Mouse (Mus musculus): ENCODE measurements around the gene Gdpd2. TPM values are rescaled to one million over a fixed set of nuclear protein-coding genes. Genes with fewer than 3 reads are reported as not detected.

The Gdpd2 gene
- polyA plus RNA-seq, 1 experiment, result 153 TPM

DNA sequence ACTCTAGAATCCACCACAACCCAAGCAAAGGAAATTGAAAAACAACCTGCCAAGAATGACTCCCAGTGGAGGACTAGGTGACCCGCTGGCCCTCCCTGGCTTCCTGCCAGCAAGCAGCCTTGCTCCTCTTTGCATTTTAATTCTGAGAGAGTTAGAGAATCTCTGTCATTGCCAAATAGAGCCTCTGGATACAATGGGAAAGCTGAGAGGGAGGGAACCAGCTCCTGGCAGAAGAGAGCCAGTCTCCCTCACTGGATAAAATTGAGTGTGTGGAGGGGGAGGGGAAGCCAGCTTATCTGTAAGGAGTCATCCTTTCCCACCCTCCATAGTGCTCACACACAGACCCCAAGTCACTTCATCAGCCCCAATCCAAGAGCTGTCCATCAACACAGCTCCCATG lies 726 bp upstream of the Gdpd2 start:
- 50% methylated on average over 1 of the region's 1 CpGs for WGBS
- Histone ChIP-seq H3K4me3 (ENCODE audit: extremely low read depth, insufficient read depth, insufficient read length) (no peak overlapping the region), H3K27ac (ENCODE audit: insufficient read depth, low read length) (no peak overlapping the region), H3K27me3 (ENCODE audit: control insufficient read depth, insufficient read depth, low read length) (no peaks in the 10 kb centered on the region), H3K4me1 (ENCODE audit: control insufficient read depth, insufficient read depth, insufficient read length) (no peaks in the 10 kb centered on the region), H3K36me3 (ENCODE audit: control insufficient read depth, insufficient read depth, low read length) (no peaks in the 10 kb centered on the region)
- TF ChIP-seq POLR2A (IDR thresholded peaks at IDR 0.05; ENCODE audit: low read depth, low read length) (no peak), CTCF (IDR thresholded peaks at IDR 0.05; ENCODE audit: extremely low read depth, insufficient read depth, insufficient read length, insufficient replicate concordance) (no peak)
- DNase-seq (ENCODE audit: low read depth in 1 of 2, low spot score in 2 of 2), result no peak

DNA sequence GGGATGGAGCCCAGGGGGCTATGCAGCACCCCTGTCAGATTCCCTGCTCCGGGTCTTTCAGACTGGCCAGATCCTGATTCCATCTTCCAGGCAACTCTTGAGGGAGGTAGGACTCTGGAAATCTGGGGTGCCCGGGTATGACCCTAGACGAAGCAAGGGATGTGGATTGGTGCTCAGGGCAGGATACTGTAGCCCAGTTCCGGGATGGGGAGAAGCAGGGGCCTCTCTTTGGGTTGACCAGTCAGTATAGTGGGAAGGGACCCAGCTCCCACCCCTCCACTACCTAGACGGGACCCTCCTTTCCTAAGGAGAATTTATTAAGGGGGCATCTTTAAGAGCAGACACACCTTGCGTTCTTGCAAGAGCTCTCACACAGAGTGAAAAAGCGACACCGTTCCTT lies 593 bp downstream of the Gdpd2 start:
- TF ChIP-seq POLR2A (IDR thresholded peaks at IDR 0.05; ENCODE audit: low read depth, low read length) (no peak), CTCF (IDR thresholded peaks at IDR 0.05; ENCODE audit: extremely low read depth, insufficient read depth, insufficient read length, insufficient replicate concordance) (no peak)
- H3K4me1 ChIP-seq (ENCODE audit: control insufficient read depth, insufficient read depth, insufficient read length), result no peaks in the 10 kb centered on the region
- no peak overlapping the region for H3K27ac ChIP-seq (ENCODE audit: insufficient read depth, low read length)
- H3K27me3 ChIP-seq (ENCODE audit: control insufficient read depth, insufficient read depth, low read length), result no peaks in the 10 kb centered on the region
- peak overlapping the region; percentile 18; the same call in 1 of the 2 replicates for H3K4me3 ChIP-seq (ENCODE audit: extremely low read depth, insufficient read depth, insufficient read length)
- no peaks in the 10 kb centered on the region for H3K36me3 ChIP-seq (ENCODE audit: control insufficient read depth, insufficient read depth, low read length)
- no peak for DNase-seq (ENCODE audit: low read depth in 1 of 2, low spot score in 2 of 2)
- 58% methylated on average over 8 of the region's 8 CpGs for WGBS

DNA sequence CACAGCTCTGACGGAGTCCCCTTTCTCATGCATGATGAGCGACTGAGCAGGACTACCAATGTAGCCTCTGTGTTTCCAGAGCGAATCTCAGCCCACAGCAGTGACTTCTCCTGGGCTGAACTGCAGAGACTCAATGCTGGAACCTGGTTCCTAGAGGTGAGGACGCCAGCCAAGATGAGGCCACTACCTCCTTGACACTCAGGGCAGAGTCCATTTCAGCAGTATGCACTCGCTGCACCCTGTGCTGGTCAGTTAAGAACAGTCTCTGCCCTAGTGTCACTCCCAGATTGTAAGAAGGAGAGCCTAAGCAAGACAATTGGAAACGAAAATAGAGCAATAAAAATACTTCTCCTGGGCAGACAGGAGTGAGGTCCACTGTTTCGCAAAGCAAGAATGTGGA lies 4.7 kb downstream of the Gdpd2 start:
- 71% methylated on average over 7 of the region's 7 CpGs for WGBS
- H3K4me1 ChIP-seq (ENCODE audit: control insufficient read depth, insufficient read depth, insufficient read length), result no peaks in the 10 kb centered on the region
- no peaks in the 10 kb centered on the region for H3K27me3 ChIP-seq (ENCODE audit: control insufficient read depth, insufficient read depth, low read length)
- DNase-seq (ENCODE audit: low read depth in 1 of 2, low spot score in 2 of 2), result no peak
- no peak overlapping the region for H3K27ac ChIP-seq (ENCODE audit: insufficient read depth, low read length)
- TF ChIP-seq CTCF (IDR thresholded peaks at IDR 0.05; ENCODE audit: extremely low read depth, insufficient read depth, insufficient read length, insufficient replicate concordance) (no peak), POLR2A (IDR thresholded peaks at IDR 0.05; ENCODE audit: low read depth, low read length) (no peak)
- no peak overlapping the region for H3K4me3 ChIP-seq (ENCODE audit: extremely low read depth, insufficient read depth, insufficient read length)
- H3K36me3 ChIP-seq (ENCODE audit: control insufficient read depth, insufficient read depth, low read length), result no peaks in the 10 kb centered on the region

DNA sequence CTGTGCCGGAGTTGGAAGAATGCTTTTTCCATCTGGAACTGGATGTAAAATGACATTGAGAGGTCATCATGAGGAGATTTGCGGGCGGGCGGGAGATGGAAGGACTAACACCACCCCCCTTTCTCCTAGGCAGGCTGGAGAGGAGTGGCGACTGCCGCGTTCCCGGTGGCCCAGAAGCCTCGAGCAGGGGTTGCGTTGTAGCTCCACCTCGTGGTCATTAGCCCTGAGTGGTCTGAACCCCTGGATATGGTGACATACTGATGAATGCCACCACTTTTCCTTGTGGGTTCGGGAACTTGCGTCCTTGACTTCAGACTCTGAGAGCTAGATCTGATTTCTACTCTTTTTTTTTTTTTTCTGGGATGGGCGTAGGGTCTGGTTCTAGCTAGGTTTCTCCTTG lies 9.2 kb downstream of the Gdpd2 start:
- Histone ChIP-seq H3K36me3 (ENCODE audit: control insufficient read depth, insufficient read depth, low read length) (no peaks in the 10 kb centered on the region), H3K27ac (ENCODE audit: insufficient read depth, low read length) (no peak overlapping the region), H3K4me3 (ENCODE audit: extremely low read depth, insufficient read depth, insufficient read length) (no peak overlapping the region), H3K27me3 (ENCODE audit: control insufficient read depth, insufficient read depth, low read length) (no peaks in the 10 kb centered on the region), H3K4me1 (ENCODE audit: control insufficient read depth, insufficient read depth, insufficient read length) (no peaks in the 10 kb centered on the region)
- TF ChIP-seq CTCF (IDR thresholded peaks at IDR 0.05; ENCODE audit: extremely low read depth, insufficient read depth, insufficient read length, insufficient replicate concordance) (no peak), POLR2A (IDR thresholded peaks at IDR 0.05; ENCODE audit: low read depth, low read length) (no peak)
- peak in 1 of 2 experiments; percentile 7 for DNase-seq (ENCODE audit: low read depth in 1 of 2, low spot score in 2 of 2)
- 26% methylated on average over 14 of the region's 14 CpGs for WGBS

DNA sequence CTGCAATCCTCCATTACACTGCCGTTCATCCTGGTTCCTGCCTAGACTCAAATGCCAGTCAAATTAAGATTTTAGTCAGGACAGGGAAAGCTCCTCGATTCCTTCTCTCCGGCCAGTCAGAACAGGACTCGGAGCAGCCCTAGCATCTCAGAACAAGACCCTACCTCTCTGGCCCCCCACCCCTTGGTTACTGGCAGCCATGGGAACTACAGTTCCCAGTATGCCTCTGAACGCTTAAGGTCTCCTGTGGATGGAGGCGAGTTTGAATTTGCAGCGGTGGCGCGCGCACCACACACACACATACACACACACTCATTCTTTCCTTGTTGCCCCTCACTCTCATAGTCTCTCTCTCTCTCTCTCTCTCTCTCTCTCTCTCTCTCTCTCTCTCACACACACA lies 9.8 kb downstream of the Gdpd2 start:
- WGBS, result 32% methylated on average over 10 of the region's 10 CpGs

DNA sequence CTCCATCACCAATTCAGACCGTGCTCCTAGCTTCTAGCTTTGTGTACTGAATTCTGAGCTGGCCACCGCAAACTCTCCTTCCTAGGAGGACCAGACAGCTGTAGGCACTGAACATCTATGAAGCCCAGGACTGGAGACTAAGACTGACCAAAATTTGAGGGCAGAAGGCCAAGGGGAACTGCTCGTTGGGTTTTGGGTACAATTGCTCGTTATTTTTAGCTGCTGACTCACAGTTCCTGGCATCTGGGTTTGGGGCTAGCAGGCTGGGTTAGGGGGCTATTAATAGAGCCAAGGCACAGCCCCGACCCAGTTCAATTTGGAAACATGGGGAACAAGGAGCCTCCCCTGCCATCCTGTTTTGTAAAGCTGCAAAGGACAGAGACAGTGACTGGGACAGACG lies 11.1 kb downstream of the Gdpd2 start:
- no peak for DNase-seq (ENCODE audit: low read depth in 1 of 2, low spot score in 2 of 2)
- no peaks in the 10 kb centered on the region for H3K27me3 ChIP-seq (ENCODE audit: control insufficient read depth, insufficient read depth, low read length)
- no peaks in the 10 kb centered on the region for H3K4me1 ChIP-seq (ENCODE audit: control insufficient read depth, insufficient read depth, insufficient read length)
- H3K36me3 ChIP-seq (ENCODE audit: control insufficient read depth, insufficient read depth, low read length), result no peaks in the 10 kb centered on the region
- TF ChIP-seq CTCF (IDR thresholded peaks at IDR 0.05; ENCODE audit: extremely low read depth, insufficient read depth, insufficient read length, insufficient replicate concordance) (no peak), POLR2A (IDR thresholded peaks at IDR 0.05; ENCODE audit: low read depth, low read length) (no peak)
- 31% methylated on average over 6 of the region's 6 CpGs for WGBS
- no peak overlapping the region for H3K4me3 ChIP-seq (ENCODE audit: extremely low read depth, insufficient read depth, insufficient read length)
- no peak overlapping the region for H3K27ac ChIP-seq (ENCODE audit: insufficient read depth, low read length)

More for the DNA sequence above, 9.8 kb downstream of the Gdpd2 start:
- TF ChIP-seq CTCF (IDR thresholded peaks at IDR 0.05; ENCODE audit: extremely low read depth, insufficient read depth, insufficient read length, insufficient replicate concordance) (no peak), POLR2A (IDR thresholded peaks at IDR 0.05; ENCODE audit: low read depth, low read length) (no peak)
- Histone ChIP-seq H3K27me3 (ENCODE audit: control insufficient read depth, insufficient read depth, low read length) (no peaks in the 10 kb centered on the region), H3K4me1 (ENCODE audit: control insufficient read depth, insufficient read depth, insufficient read length) (no peaks in the 10 kb centered on the region), H3K27ac (ENCODE audit: insufficient read depth, low read length) (no peak overlapping the region), H3K4me3 (ENCODE audit: extremely low read depth, insufficient read depth, insufficient read length) (no peak overlapping the region), H3K36me3 (ENCODE audit: control insufficient read depth, insufficient read depth, low read length) (no peaks in the 10 kb centered on the region)
- no peak for DNase-seq (ENCODE audit: low read depth in 1 of 2, low spot score in 2 of 2)

DNA sequence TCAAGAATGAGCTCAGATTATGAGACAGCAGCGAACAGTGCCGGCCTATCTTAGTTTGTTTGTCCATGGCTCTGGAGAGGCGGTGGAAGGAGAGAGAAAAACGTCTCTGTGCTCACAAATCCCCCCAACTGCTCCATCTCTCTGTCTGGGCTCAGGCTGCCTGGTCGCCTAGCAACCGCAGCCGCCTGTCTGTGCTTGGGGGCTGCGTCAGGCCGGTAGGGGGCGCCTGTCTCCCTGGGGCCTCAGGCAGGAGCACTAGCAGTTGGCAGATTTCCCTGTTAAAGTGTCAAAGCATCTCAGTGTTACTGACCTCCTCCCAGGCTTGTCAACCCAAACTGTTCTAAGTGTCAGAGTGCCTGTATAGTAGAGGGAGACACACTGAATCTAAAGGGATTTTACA lies 12.3 kb downstream of the Gdpd2 start:
- 38% methylated on average over 10 of the region's 10 CpGs for WGBS
- peak in 1 of 2 experiments; percentile 20 for DNase-seq (ENCODE audit: low read depth in 1 of 2, low spot score in 2 of 2)
- TF ChIP-seq POLR2A (IDR thresholded peaks at IDR 0.05; ENCODE audit: low read depth, low read length) (no peak), CTCF (IDR thresholded peaks at IDR 0.05; ENCODE audit: extremely low read depth, insufficient read depth, insufficient read length, insufficient replicate concordance) (peak; percentile 27; the same call in 1 of the 2 replicates)
- Histone ChIP-seq H3K4me1 (ENCODE audit: control insufficient read depth, insufficient read depth, insufficient read length) (no peaks in the 10 kb centered on the region), H3K36me3 (ENCODE audit: control insufficient read depth, insufficient read depth, low read length) (no peaks in the 10 kb centered on the region), H3K4me3 (ENCODE audit: extremely low read depth, insufficient read depth, insufficient read length) (no peak overlapping the region), H3K27ac (ENCODE audit: insufficient read depth, low read length) (no peak overlapping the region), H3K27me3 (ENCODE audit: control insufficient read depth, insufficient read depth, low read length) (no peaks in the 10 kb centered on the region)

All from spleen, adult 2 months (tissue).